Mouse (Mus musculus) small intestine, adult 2 months (tissue): ENCODE results near the gene Chtop.

Experiments used
- CTCF ChIP-seq: fragments of 200-500 bp; IDR thresholded peaks from 2 replicates; pipeline ENCODE4 v1.5.1; 2012; ENCODE audit warnings: low read depth, mild to moderate bottlenecking, control low read depth, inconsistent platforms, low read length, moderate library complexity, mixed read lengths; ENCODE audit not compliant: insufficient replicate concordance, insufficient read length; ENCODE audit errors: extremely low read depth
- POLR2A ChIP-seq: fragments of 200-500 bp; IDR thresholded peaks from 2 replicates; pipeline ENCODE4 v1.6.1; 2012; ENCODE audit warnings: low read depth, mild to moderate bottlenecking, control low read depth, inconsistent platforms, low read length, moderate library complexity

- TF ChIP-seq CTCF (no peak), POLR2A (no peak)
Observed at GRCm38 (mm10) chr3:90462579-90462978, 46.7 kb downstream of the Chtop start.
